Mouse (Mus musculus): ENCODE results near the gene Mnd1. TPM values are rescaled to one million over a fixed set of nuclear protein-coding genes. Genes with fewer than 3 reads are reported as not detected.

Gene Mnd1
- polyA plus RNA-seq, 1 experiment from 2014 or later = 13.4 TPM

DNA sequence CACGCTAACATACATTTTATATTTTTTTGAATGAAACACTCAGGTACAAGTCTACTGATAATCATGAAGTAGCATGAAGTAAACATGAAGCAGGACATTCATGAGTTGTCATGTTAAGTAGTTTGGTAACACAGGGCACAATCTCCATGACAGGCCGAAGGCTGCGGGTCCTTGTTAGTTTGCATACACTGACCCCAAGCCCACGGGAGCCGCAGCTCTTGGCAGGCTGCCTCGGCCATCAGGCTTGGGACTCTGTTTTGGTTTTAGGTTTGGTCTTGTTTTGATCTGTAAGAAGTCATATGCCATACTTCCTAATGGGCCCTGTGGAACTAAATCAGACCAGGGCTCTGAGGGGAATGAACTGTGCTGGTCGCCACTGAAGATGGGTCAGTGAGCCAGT, 36.9 kb downstream of the Mnd1 start:
- peaks cover 6% of the 10 kb centered on the region; the same call in 1 of the 2 replicates for H3K4me1 ChIP-seq
- WGBS = 79% methylated on average over 7 of the region's 7 CpGs

GRCm38 (mm10) chr3:84118178-84118577, 37.4 kb downstream of the Mnd1 start:
- DNase-seq (ENCODE audit: low spot score) = no peak
- WGBS = 82% methylated on average over 7 of the region's 7 CpGs
- Histone ChIP-seq H3K4me3 (no peak overlapping the region), H3K36me3 (replicated peaks) (no peaks in the 10 kb centered on the region), H3K9me3 (no peaks in the 10 kb centered on the region), H3K4me1 (peaks cover 6% of the 10 kb centered on the region; the same call in 1 of the 2 replicates), H3K27me3 (replicated peaks; ENCODE audit: low read depth, poor library complexity, severe bottlenecking) (no peaks in the 10 kb centered on the region), H3K27ac (replicated peaks) (no peak overlapping the region)

More for the DNA sequence above, 36.9 kb downstream of the Mnd1 start:
- Histone ChIP-seq H3K27ac (replicated peaks) (no peak overlapping the region), H3K4me3 (no peak overlapping the region), H3K27me3 (replicated peaks; ENCODE audit: low read depth, poor library complexity, severe bottlenecking) (no peaks in the 10 kb centered on the region), H3K9me3 (no peaks in the 10 kb centered on the region), H3K36me3 (replicated peaks) (no peaks in the 10 kb centered on the region)
- DNase-seq (ENCODE audit: low spot score) = no peak

- no peak overlapping the region for H3K4me3 ChIP-seq
- H3K9me3 ChIP-seq = no peaks in the 10 kb centered on the region
- no peak overlapping the region for H3K27ac ChIP-seq (replicated peaks)
- WGBS = 90% methylated on average over 2 of the region's 2 CpGs
- no peak for DNase-seq (ENCODE audit: low spot score)
- H3K36me3 ChIP-seq (replicated peaks) = no peaks in the 10 kb centered on the region
- no peaks in the 10 kb centered on the region for H3K27me3 ChIP-seq (replicated peaks; ENCODE audit: low read depth, poor library complexity, severe bottlenecking)
- no peaks in the 10 kb centered on the region for H3K4me1 ChIP-seq
These were observed 47.0 kb downstream of the Mnd1 start for GRCm38 (mm10) chr3:84108614-84109013.

- WGBS = 80% methylated on average over 2 of the region's 2 CpGs
These were observed 49.5 kb downstream of the Mnd1 start for GRCm38 (mm10) chr3:84106106-84106505.

DNA sequence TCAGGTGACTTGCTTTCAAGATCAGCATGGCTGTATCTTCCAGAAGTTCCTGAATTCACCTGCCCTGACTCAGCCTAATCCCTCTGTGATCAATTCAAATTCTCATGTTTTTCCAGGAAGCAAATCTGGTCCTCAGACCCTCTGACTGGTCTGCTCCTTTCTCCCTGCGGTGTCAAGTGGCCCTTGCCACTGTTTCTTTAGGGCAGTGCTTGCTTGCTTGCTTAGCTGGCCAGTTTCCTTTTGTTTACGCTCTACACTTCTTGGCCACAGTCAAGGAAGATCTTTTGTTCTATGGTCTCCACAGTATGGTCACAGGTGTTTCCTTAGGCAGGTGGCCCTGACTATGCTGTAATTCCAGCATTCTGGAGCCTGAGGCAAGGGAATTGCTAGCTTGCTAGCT, 52.0 kb downstream of the Mnd1 start:
- 81% methylated on average over 2 of the region's 2 CpGs for WGBS
- Histone ChIP-seq H3K9me3 (no peaks in the 10 kb centered on the region), H3K36me3 (replicated peaks) (no peaks in the 10 kb centered on the region), H3K27me3 (replicated peaks; ENCODE audit: low read depth, poor library complexity, severe bottlenecking) (no peaks in the 10 kb centered on the region), H3K4me3 (no peak overlapping the region), H3K27ac (replicated peaks) (no peak overlapping the region), H3K4me1 (no peaks in the 10 kb centered on the region)
- no peak for DNase-seq (ENCODE audit: low spot score)

More at GRCm38 (mm10) chr3:84106106-84106505, 49.5 kb downstream of the Mnd1 start:
- Histone ChIP-seq H3K4me1 (no peaks in the 10 kb centered on the region), H3K4me3 (no peak overlapping the region), H3K27me3 (replicated peaks; ENCODE audit: low read depth, poor library complexity, severe bottlenecking) (no peaks in the 10 kb centered on the region), H3K36me3 (replicated peaks) (no peaks in the 10 kb centered on the region), H3K27ac (replicated peaks) (no peak overlapping the region), H3K9me3 (no peaks in the 10 kb centered on the region)
- no peak for DNase-seq (ENCODE audit: low spot score)

DNA sequence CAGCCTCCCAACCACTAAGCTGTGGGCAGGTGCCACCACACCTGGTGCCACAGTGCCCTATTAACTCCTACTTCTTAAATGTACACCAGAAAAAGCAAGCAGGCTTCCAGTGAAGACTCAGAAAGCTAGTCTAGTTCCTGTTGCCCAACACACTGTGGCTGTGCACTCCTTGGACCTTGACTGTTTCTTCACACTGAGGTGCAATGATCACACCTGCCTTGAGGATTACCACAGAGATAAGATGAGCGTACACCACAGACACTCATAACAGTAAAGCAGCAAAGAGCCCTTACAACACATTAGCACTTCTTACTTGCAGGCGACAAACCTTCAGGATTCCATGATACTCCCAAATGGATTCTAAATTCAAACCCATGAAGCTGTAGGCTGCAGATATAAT, 62.7 kb downstream of the Mnd1 start:
- DNase-seq (ENCODE audit: low spot score) = no peak
- Histone ChIP-seq H3K4me1 (peaks cover 10% of the 10 kb centered on the region), H3K27me3 (replicated peaks; ENCODE audit: low read depth, poor library complexity, severe bottlenecking) (no peaks in the 10 kb centered on the region), H3K4me3 (no peak overlapping the region), H3K36me3 (replicated peaks) (no peaks in the 10 kb centered on the region), H3K27ac (replicated peaks) (no peak overlapping the region), H3K9me3 (no peaks in the 10 kb centered on the region)
- 95% methylated on average over 2 of the region's 2 CpGs for WGBS

DNA sequence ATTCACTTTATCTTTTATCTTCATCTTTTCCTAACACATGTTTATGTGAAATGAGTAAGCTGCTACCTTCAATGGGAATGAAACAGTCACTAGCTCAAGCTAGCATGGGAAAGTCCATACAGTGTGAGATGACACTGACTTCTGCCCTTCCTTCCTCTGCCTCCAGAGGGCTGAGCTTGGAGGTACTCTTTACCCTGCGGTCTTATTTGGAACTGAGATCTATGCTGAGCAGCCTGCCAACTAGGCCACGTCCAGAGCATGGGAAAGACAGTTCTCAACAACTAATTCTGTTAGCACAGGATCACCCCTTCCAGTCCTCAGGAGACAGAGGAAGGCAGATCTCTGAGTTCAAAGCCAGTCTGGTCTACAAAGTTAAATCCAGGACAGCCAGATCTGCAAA, 64.6 kb downstream of the Mnd1 start:
- no peak overlapping the region for H3K27ac ChIP-seq (replicated peaks)

DNA sequence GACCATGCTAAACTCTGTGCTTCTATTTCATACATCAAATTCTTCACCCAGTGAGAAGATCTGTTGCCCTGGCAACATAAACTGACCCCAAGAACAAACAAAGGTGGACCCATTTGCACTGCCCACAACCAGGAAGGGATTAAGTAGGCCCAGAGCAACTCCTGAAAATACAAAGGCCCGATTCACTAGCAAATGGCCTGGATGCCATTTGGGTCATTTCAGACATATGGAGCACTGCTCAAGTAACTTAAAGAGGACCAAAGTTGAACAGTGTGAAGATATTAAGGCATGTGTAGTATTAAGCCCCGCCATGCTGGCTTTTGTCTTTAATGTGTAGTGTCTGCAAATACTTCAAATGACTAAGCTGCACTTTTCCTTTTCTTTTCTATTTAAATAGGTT, 68.7 kb downstream of the Mnd1 start:
- peaks cover 3% of the 10 kb centered on the region; the same call in 1 of the 2 replicates for H3K9me3 ChIP-seq
- WGBS = 36% methylated on average over 2 of the region's 2 CpGs
- peak overlapping the region; percentile 51; the same call in 1 of the 2 replicates for H3K27ac ChIP-seq (replicated peaks)
- no peak overlapping the region for H3K4me3 ChIP-seq
- H3K27me3 ChIP-seq (replicated peaks; ENCODE audit: low read depth, poor library complexity, severe bottlenecking) = no peaks in the 10 kb centered on the region
- H3K36me3 ChIP-seq (replicated peaks) = no peaks in the 10 kb centered on the region
- peaks cover 40% of the 10 kb centered on the region for H3K4me1 ChIP-seq
- peak; percentile 43 for DNase-seq (ENCODE audit: low spot score)

More for the DNA sequence above, 64.6 kb downstream of the Mnd1 start:
- Histone ChIP-seq H3K4me3 (no peak overlapping the region), H3K36me3 (replicated peaks) (no peaks in the 10 kb centered on the region), H3K9me3 (no peaks in the 10 kb centered on the region), H3K4me1 (peaks cover 28% of the 10 kb centered on the region), H3K27me3 (replicated peaks; ENCODE audit: low read depth, poor library complexity, severe bottlenecking) (no peaks in the 10 kb centered on the region)
- DNase-seq (ENCODE audit: low spot score) = no peak
- 35% methylated on average over 2 of the region's 2 CpGs for WGBS

DNA sequence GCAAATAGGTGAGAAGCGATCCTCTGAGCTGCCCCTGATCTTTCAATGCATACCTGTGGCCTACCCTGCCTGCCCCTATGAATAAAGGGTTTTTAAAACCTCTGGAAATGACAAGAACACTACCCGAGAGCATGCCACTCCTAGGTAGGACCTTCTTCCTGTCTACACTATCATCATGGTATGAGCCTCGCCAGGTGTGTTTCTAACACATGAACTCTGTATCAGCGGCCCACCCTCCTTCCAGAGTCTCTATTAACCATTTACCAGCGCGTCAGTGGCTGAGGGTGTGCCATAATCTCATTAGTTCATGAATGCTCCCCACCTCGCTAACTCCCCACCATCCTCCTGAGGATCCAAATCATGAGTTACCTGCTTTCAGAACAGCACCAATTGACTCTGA, 69.2 kb downstream of the Mnd1 start:
- Histone ChIP-seq H3K4me3 (no peak overlapping the region), H3K27ac (replicated peaks) (no peak overlapping the region; the same call in 1 of the 2 replicates), H3K36me3 (replicated peaks) (no peaks in the 10 kb centered on the region), H3K9me3 (peaks cover 5% of the 10 kb centered on the region; the same call in 1 of the 2 replicates), H3K4me1 (peaks cover 36% of the 10 kb centered on the region), H3K27me3 (replicated peaks; ENCODE audit: low read depth, poor library complexity, severe bottlenecking) (no peaks in the 10 kb centered on the region)
- WGBS = 85% methylated on average over 7 of the region's 7 CpGs
- DNase-seq (ENCODE audit: low spot score) = no peak

DNA sequence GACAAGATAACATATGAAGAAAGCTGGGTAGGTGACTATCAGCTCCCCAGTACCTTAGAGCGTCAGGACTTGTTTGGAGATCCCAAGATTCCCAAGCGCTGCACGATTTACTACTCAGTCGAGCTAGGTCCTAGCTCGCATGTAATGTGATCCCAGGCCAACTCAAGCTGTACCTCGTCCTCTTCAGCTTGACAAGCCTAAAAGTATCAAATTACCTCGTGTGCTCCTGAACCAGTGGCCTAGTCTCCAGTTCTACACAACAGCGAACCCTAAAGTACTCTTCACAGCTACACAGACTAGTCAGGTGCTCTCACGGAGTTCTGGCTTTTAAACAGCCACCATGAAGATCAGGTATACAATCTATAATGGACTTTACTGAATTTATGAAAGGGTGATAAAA, 70.2 kb downstream of the Mnd1 start:
- peaks cover 5% of the 10 kb centered on the region; the same call in 1 of the 2 replicates for H3K9me3 ChIP-seq
- DNase-seq (ENCODE audit: low spot score) = peak; percentile 38
- no peak overlapping the region for H3K27ac ChIP-seq (replicated peaks)
- H3K4me3 ChIP-seq = no peak overlapping the region
- peaks cover 36% of the 10 kb centered on the region for H3K4me1 ChIP-seq
- H3K27me3 ChIP-seq (replicated peaks; ENCODE audit: low read depth, poor library complexity, severe bottlenecking) = no peaks in the 10 kb centered on the region
- H3K36me3 ChIP-seq (replicated peaks) = no peaks in the 10 kb centered on the region
- 36% methylated on average over 9 of the region's 9 CpGs for WGBS

DNA sequence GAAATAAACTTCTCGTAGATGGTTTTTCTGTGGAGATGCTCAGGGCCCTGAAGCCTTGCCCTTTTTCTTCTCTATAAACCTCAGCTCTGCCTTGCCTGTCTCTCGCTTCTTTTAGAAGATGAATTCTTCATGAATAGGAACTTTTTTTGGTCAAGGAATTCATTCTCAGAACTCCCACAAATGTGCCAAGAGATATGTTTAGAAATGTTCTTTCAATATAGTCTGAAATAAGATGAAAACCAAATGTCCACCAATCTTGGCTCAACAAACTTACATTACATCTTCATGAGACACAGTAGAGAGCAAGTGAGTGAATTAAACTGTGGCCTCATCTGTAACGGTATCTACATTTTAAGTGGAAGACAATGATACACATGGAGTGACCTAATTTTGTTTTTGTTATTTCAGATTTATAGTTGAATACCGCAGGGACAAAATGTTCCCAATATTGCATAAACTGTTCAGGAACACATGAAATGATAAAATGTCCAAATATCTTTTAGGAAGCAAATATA, 74.3 kb downstream of the Mnd1 start:
- Histone ChIP-seq H3K36me3 (replicated peaks) (no peaks in the 10 kb centered on the region), H3K27ac (replicated peaks) (no peak overlapping the region), H3K9me3 (peaks cover 5% of the 10 kb centered on the region; the same call in 1 of the 2 replicates), H3K27me3 (replicated peaks; ENCODE audit: low read depth, poor library complexity, severe bottlenecking) (no peaks in the 10 kb centered on the region), H3K4me1 (peaks cover 15% of the 10 kb centered on the region), H3K4me3 (no peak overlapping the region)
- no peak for DNase-seq (ENCODE audit: low spot score)
- WGBS = 90% methylated on average over 4 of the region's 4 CpGs

DNA sequence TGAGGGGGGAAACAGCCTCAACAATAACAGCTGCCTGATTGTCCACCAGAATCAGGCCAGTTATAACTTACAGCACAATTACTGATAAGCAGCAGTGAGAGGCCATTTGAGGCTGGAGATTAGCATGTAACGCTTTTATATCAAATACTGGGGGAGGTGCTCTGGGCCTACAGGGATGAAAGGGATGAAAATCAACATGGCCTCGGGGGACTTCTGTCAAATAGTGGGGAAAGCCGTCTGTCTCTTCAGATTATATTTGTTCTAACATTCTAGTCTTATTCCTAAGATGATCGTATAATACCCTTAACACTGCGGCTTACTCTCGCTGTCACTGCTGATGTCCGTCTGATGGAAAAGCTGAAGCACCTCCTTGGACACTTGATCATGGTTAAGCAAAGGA, 75.5 kb downstream of the Mnd1 start:
- Histone ChIP-seq H3K27ac (replicated peaks) (no peak overlapping the region), H3K9me3 (peaks cover 5% of the 10 kb centered on the region; the same call in 1 of the 2 replicates), H3K4me1 (peaks cover 4% of the 10 kb centered on the region), H3K27me3 (replicated peaks; ENCODE audit: low read depth, poor library complexity, severe bottlenecking) (no peaks in the 10 kb centered on the region), H3K36me3 (replicated peaks) (no peaks in the 10 kb centered on the region), H3K4me3 (no peak overlapping the region)
- DNase-seq (ENCODE audit: low spot score) = no peak
- WGBS = 88% methylated on average over 7 of the region's 7 CpGs

DNA sequence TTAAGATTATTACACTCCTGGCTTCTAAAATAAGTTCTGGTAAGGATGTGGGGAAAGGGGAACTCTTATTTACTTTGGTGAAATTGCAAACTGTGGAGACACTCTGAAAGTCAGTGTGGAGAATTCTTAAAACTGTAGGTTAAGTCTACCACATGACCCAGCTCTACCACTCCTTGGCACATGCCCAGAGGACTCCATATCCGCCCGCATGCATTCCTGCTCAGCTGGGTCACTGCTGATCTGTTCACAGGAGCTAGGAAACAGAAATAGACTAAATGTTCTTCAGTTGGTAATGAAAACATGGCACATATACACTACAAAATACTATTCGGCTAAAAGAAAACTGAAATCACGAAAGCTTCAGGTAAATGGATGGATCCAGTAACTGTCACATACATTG, 78.1 kb downstream of the Mnd1 start:
- Histone ChIP-seq H3K27me3 (replicated peaks; ENCODE audit: low read depth, poor library complexity, severe bottlenecking) (no peaks in the 10 kb centered on the region), H3K27ac (replicated peaks) (no peak overlapping the region), H3K4me1 (no peaks in the 10 kb centered on the region), H3K9me3 (peaks cover 5% of the 10 kb centered on the region; the same call in 1 of the 2 replicates), H3K36me3 (replicated peaks) (no peaks in the 10 kb centered on the region), H3K4me3 (no peak overlapping the region)
- no peak for DNase-seq (ENCODE audit: low spot score)
- 92% methylated on average over 4 of the region's 4 CpGs for WGBS
